Mouse (Mus musculus) forebrain, embryonic 15.5 days (tissue): ENCODE results near the gene Mta1. TPM values are rescaled to one million over a fixed set of nuclear protein-coding genes. Genes with fewer than 3 reads are reported as not detected.
A peak's percentile ranks its signal among the peaks of the same experiment; 100 is the strongest.

Source experiments
- ATAC-seq: fragments of 200-750 bp; cut with Nextera tagmentation; replicated peaks from 2 replicates; pipeline ENCODE4 v1.8.0; 2017; ENCODE audit warnings: mild to moderate bottlenecking, moderate TSS enrichment, moderate library complexity
- H3K27ac ChIP-seq: fragments of 300-500 bp; sonication (generic); replicated peaks from 2 replicates; pipeline ENCODE4 v1.5.1; 2015; ENCODE audit warnings: mild to moderate bottlenecking, inconsistent platforms
- H3K27me3 ChIP-seq: fragments of 300-500 bp; sonication (generic); 2 replicates; pipeline ENCODE4 v1.6.1; 2015; ENCODE audit warnings: inconsistent platforms
- H3K36me3 ChIP-seq: fragments of 300-500 bp; sonication (generic); 2 replicates; pipeline ENCODE4 v1.6.1; 2015; ENCODE audit warnings: mild to moderate bottlenecking, inconsistent platforms
- H3K4me1 ChIP-seq: fragments of 300-500 bp; sonication (generic); 2 replicates; pipeline ENCODE4 v1.6.1; 2015; ENCODE audit warnings: inconsistent platforms
- H3K4me2 ChIP-seq: fragments of 300-500 bp; sonication (generic); replicated peaks from 2 replicates; pipeline ENCODE4 v1.6.1; 2015; ENCODE audit warnings: mild to moderate bottlenecking, inconsistent platforms
- H3K4me3 ChIP-seq: fragments of 300-500 bp; sonication (generic); 2 replicates; pipeline ENCODE4 v1.5.1; 2015; ENCODE audit warnings: mild to moderate bottlenecking, inconsistent platforms
- H3K9ac ChIP-seq: fragments of 300-500 bp; sonication (generic); replicated peaks from 2 replicates; pipeline ENCODE4 v1.6.1; 2015; ENCODE audit warnings: mild to moderate bottlenecking, inconsistent platforms
- H3K9me3 ChIP-seq: fragments of 300-500 bp; sonication (generic); 2 replicates; pipeline ENCODE4 v1.6.1; 2016; ENCODE audit warnings: inconsistent platforms
- WGBS: fragments of 180-500 bp; shearing (Covaris S2); methylation state at CpG from one replicate; pipeline ENCODE4 v1.1.7; 2015; ENCODE audit warnings: mixed read lengths; 5-methylcytosine and 5-hydroxymethylcytosine counted together
- polyA plus RNA-seq: library from polyadenylated mRNA; unstranded; fragments of >200 nt; fragmentation: Nextera tagmentation; extraction: Ambion mirVana; gene quantifications from 2 replicates; pipeline ENCODE4 v1.2.1, GENCODE M21; 2015

Gene Mta1
- polyA plus RNA-seq, 1 experiment from 2014 or later = 15.2 TPM

GRCm38 (mm10) chr12:113073420-113074328 lies 24.4 kb upstream of the Mta1 start:
- peaks cover 21% of the 10 kb centered on the region for H3K4me1 ChIP-seq
- 15% methylated on average over 15 of the region's 15 CpGs for WGBS
- H3K9ac ChIP-seq = peak overlapping the region; percentile 57
- H3K27ac ChIP-seq = peak overlapping the region; percentile 93
- H3K9me3 ChIP-seq = no peaks in the 10 kb centered on the region
- H3K4me3 ChIP-seq = peak overlapping the region; percentile 44
- peaks cover 33% of the 10 kb centered on the region for H3K36me3 ChIP-seq
- H3K27me3 ChIP-seq = no peaks in the 10 kb centered on the region
- peak overlapping the region; percentile 86 for H3K4me2 ChIP-seq
- ATAC-seq = peak; percentile 41

DNA sequence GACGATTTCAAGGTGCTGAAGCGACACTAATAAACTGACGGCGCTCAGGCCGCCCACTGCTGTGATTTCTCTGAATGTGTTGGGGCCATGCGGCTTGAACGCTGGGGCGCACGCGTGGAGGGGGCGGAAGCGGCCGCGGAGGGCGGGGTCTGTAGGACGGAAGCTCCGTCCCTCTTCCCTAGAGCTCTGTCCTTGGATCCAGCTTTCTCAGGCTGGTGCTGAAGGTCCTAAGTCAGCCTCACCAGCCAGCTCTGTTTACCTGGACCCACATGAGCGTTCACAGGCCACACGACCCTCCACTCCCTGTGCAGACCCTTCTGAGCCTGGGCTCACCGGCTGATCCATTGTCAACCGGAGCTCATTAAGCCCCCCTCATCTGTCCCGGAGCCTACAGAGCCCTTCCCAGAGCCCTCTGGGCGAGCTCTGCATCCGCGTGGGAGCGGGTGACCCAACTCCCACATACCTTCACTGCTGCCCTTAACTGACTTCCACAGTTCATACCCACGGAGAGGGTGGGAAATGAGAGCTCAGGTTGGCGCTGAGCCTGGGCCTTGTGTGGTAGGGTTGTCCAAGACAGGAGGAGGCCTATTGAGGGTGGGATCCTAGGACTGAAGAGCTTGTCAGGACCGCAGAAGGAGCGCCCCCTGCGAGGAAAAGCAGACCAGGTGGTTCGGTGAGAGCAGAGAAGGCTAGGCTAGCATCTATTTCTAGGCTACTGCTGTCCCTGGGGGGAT lies 23.6 kb upstream of the Mta1 start, which contains the start of gene Tex22:
TSS of gene Tex22 (plus strand) at position 174 of the 734 bp plus-strand sequence.
- peak; percentile 94 for ATAC-seq
- Histone ChIP-seq H3K4me1 (peaks cover 21% of the 10 kb centered on the region), H3K4me2 (peak within 1 kb of the TSS; percentile 86), H3K36me3 (peaks cover 24% of the 10 kb centered on the region), H3K9me3 (no peaks in the 10 kb centered on the region), H3K4me3 (peak within 1 kb of the TSS; percentile 44), H3K27ac (peak within 1 kb of the TSS; percentile 93), H3K27me3 (no peaks in the 10 kb centered on the region), H3K9ac (peak within 1 kb of the TSS; percentile 57)
- 2% methylated on average over 32 of the region's 32 CpGs for WGBS

DNA sequence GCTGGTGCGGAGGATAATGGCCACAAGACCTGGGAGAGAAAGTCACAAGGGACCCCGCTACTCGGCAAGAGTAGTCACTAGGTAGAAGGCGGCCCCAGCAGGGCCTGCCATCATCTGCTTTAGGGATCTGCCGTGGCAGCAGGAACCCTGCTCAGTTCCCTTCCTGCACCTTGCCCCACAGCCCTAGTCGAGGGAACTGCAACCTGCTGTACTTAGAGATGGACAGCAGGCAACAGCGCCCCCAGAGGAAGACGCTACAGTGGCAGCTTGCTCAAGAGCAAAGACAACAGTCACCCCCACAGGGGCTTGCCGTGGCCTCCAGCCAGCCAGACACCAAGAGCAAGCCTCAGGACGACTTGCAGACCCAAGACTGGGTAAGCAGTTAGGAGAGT lies 23.0 kb upstream of the Mta1 start:
- Histone ChIP-seq H3K4me1 (peaks cover 21% of the 10 kb centered on the region), H3K36me3 (peaks cover 19% of the 10 kb centered on the region), H3K9me3 (no peaks in the 10 kb centered on the region), H3K4me2 (peak overlapping the region; percentile 86), H3K9ac (peak overlapping the region; percentile 57), H3K27ac (peak overlapping the region; percentile 93), H3K4me3 (peak overlapping the region; percentile 44), H3K27me3 (no peaks in the 10 kb centered on the region)
- WGBS = 3% methylated on average over 10 of the region's 10 CpGs
- peak; percentile 77 for ATAC-seq

DNA sequence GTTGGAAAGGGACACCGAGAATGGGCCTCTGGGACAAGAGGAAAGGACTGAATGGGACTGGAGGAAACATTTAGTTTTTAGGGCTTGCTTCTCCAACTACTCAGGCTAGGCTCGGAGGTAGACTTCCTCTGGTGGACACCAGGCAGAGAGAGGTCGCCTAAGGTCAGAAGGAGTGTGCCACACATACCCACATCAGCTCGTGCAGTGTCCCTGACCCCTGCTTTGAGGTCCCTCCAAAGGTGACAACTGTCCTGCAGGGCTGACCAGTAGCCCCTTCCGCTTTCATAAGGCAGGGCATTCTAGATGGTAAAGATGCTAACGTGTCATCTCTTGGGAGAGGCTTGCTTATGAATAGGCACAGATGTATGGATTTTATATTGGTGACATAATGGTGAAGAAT lies 22.6 kb upstream of the Mta1 start:
- Histone ChIP-seq H3K36me3 (peaks cover 15% of the 10 kb centered on the region), H3K27me3 (no peaks in the 10 kb centered on the region), H3K4me1 (peaks cover 21% of the 10 kb centered on the region), H3K4me2 (peak overlapping the region; percentile 86), H3K4me3 (peak overlapping the region; percentile 44), H3K9me3 (no peaks in the 10 kb centered on the region), H3K27ac (peak overlapping the region; percentile 93), H3K9ac (no peak overlapping the region)
- 59% methylated on average over 6 of the region's 6 CpGs for WGBS
- ATAC-seq = no peak

- Histone ChIP-seq H3K27me3 (no peaks in the 10 kb centered on the region), H3K27ac (no peak overlapping the region), H3K4me1 (no peaks in the 10 kb centered on the region), H3K36me3 (no peaks in the 10 kb centered on the region), H3K4me3 (no peak overlapping the region), H3K9ac (no peak overlapping the region), H3K9me3 (no peaks in the 10 kb centered on the region), H3K4me2 (no peak overlapping the region)
- no peak for ATAC-seq
- 75% methylated on average over 3 of the region's 3 CpGs for WGBS
Measured at GRCm38 (mm10) chr12:113087276-113087675, 10.8 kb upstream of the Mta1 start.

DNA sequence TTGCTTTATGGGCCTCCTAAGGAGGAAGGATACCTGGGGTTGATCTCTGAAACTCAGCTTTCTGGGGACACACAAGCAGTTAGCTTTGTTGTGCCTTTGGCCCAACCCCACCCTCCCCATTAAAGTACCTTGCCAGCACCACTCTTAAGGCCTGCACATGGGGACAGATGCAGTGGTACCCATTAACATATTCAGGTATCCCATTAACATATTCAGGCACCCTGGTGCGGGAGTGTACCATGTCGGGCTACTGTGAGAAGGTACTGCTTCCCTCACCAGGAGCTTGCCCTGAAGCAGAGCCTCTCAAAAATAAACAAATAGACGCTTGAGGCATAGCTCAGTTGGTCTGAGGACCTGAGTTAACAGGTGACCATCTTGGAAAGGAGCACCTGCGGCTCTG lies 10.1 kb upstream of the Mta1 start:
- 40% methylated on average over 4 of the region's 4 CpGs for WGBS
- ATAC-seq = no peak

DNA sequence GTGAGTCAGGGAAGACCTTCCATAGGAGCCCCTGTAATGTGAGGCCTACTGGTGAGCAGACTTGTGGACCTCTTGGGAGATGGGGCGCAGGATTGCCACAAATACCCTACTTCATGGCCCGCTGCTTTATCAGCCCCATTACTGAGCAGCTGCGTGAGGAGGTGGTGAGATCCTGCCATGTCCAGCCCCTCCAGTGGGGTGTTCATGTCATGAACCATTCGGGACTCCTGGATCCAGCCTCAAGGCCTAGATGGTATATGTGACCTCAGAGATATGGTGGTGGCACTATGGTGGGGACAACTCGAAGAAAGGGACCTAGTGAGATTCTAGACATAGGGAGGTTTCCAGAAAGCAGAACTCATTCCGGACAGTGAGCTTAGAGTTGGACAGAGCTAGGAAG lies 9.0 kb upstream of the Mta1 start:
- no peak for ATAC-seq
- no peak overlapping the region for H3K4me2 ChIP-seq
- H3K27ac ChIP-seq = no peak overlapping the region
- H3K9me3 ChIP-seq = no peaks in the 10 kb centered on the region
- 88% methylated on average over 6 of the region's 6 CpGs for WGBS
- no peaks in the 10 kb centered on the region for H3K27me3 ChIP-seq
- no peaks in the 10 kb centered on the region for H3K4me1 ChIP-seq
- H3K36me3 ChIP-seq = no peaks in the 10 kb centered on the region
- no peak overlapping the region for H3K4me3 ChIP-seq
- H3K9ac ChIP-seq = no peak overlapping the region

More for the DNA sequence above, 10.1 kb upstream of the Mta1 start:
- Histone ChIP-seq H3K27me3 (no peaks in the 10 kb centered on the region), H3K27ac (no peak overlapping the region), H3K9ac (no peak overlapping the region), H3K4me2 (no peak overlapping the region), H3K36me3 (no peaks in the 10 kb centered on the region), H3K9me3 (no peaks in the 10 kb centered on the region), H3K4me1 (no peaks in the 10 kb centered on the region), H3K4me3 (no peak overlapping the region)

GRCm38 (mm10) chr12:113090053-113090452 lies 8.0 kb upstream of the Mta1 start:
- H3K4me1 ChIP-seq = no peaks in the 10 kb centered on the region
- no peak overlapping the region for H3K4me2 ChIP-seq
- WGBS = 83% methylated on average over 17 of the region's 17 CpGs
- no peak for ATAC-seq
- H3K4me3 ChIP-seq = no peak overlapping the region
- H3K27ac ChIP-seq = no peak overlapping the region
- H3K36me3 ChIP-seq = no peaks in the 10 kb centered on the region
- H3K9me3 ChIP-seq = no peaks in the 10 kb centered on the region
- no peak overlapping the region for H3K9ac ChIP-seq
- no peaks in the 10 kb centered on the region for H3K27me3 ChIP-seq

DNA sequence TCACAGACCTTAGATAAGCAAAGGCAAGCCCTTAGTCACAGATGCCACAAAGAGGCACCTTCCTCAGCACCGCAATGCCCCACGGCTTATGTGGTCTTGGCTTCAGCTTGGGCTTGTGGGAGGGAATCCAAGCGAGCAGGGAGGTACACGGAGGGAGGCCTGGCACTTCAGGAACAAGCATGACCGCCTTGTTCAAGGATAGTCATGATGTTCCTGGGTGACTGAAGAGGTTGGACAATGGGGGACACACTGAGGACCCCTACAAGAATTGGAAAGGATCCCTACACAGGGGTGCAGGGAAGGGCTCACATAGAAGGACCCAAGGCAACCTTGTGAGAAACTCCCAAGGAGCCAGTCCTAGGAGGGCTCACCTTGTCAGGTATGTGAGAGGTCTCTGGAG lies 1.0 kb upstream of the Mta1 start:
- H3K4me2 ChIP-seq = peak overlapping the region; percentile 97
- H3K36me3 ChIP-seq = no peaks in the 10 kb centered on the region
- no peak overlapping the region for H3K27ac ChIP-seq
- H3K4me3 ChIP-seq = peak overlapping the region; percentile 98
- ATAC-seq = no peak
- WGBS = 83% methylated on average over 5 of the region's 5 CpGs
- no peaks in the 10 kb centered on the region for H3K9me3 ChIP-seq
- H3K4me1 ChIP-seq = peaks cover 37% of the 10 kb centered on the region
- H3K9ac ChIP-seq = peak overlapping the region; percentile 100; the same call in 1 of the 2 replicates
- H3K27me3 ChIP-seq = no peaks in the 10 kb centered on the region

DNA sequence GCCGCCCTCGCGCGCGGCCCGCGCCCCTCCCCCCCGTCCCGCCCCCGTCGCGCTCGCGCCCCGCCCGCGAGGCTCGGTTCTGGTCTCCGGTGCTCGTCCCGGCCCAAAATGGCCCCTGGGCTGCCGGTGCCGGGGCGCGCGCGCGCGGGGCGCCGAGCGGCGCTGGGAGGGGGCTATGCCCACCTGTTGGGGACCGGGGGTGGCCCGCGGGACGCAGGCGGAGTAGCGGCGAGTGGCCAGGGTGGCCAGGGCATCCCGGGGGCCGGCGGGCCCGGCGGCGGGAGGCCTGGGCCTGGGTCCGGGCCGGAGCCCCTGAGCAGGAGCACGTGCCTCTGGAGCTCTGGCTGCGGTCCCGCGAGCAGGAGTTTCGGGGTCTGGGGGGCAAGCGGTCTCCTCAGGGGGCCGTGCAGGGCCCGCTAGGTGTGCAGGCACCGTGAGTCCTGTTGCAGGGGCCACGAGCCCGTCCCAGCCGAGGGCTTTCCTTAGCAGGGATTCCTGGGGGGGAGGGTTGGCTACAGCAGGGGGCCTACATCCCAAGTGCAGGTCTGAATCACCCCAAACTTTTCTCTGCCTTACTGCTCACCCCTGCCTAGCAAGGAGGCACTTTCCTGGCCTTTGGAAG lies 563 bp downstream of the Mta1 start:
- H3K4me3 ChIP-seq = peak overlapping the region; percentile 98
- peak overlapping the region; percentile 77 for H3K27ac ChIP-seq
- H3K9me3 ChIP-seq = no peaks in the 10 kb centered on the region
- H3K4me2 ChIP-seq = peak overlapping the region; percentile 92
- no peaks in the 10 kb centered on the region for H3K27me3 ChIP-seq
- peak; percentile 11; the same call in 1 of the 2 replicates for ATAC-seq
- peaks cover 41% of the 10 kb centered on the region for H3K4me1 ChIP-seq
- 2% methylated on average over 58 of the region's 60 CpGs for WGBS
- H3K9ac ChIP-seq = peak overlapping the region; percentile 100
- H3K36me3 ChIP-seq = no peaks in the 10 kb centered on the region

DNA sequence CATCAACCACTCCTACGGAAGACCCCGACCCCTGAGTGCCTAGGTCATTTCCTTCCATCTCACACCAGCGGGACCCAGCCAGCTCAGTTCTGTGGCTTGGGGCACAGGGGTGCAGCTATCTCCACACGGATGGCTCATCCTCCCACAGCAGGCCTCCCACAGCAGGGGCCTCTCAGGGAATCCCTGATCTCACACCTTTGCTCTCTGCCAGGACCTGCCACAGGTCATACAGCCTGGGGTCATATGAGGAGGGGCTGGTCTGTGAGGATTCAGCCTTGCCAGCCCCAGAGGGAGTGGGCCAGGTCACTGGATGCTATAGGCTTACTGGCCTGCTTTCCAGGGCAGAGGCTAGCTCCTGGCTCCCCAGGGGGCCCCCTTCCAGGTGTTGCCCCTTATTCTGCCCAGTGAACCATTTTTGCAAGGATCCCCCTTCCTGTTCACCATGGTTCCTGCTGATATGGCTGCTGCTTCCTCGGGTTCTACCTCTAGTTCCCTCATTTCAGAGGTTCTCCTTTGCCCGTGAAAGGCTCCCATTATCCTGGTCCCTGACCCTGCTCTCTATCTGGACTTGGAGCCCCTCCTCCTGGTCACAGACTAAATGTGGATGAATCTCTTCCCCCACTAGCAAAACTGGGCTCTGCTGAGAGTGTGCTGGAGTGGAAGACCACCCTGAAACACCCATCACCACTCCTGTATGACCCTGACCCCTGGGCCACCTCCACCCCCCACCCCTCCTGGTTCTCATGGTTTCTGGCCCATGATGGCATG lies 1.6 kb downstream of the Mta1 start:
- H3K27ac ChIP-seq = no peak overlapping the region; the same call in 1 of the 2 replicates
- 30% methylated on average over 6 of the region's 6 CpGs for WGBS
- no peaks in the 10 kb centered on the region for H3K9me3 ChIP-seq
- peak overlapping the region; percentile 100 for H3K9ac ChIP-seq
- H3K4me1 ChIP-seq = peaks cover 41% of the 10 kb centered on the region
- no peaks in the 10 kb centered on the region for H3K36me3 ChIP-seq
- peak overlapping the region; percentile 98 for H3K4me3 ChIP-seq
- ATAC-seq = no peak
- H3K27me3 ChIP-seq = no peaks in the 10 kb centered on the region
- peak overlapping the region; percentile 92 for H3K4me2 ChIP-seq
